Mouse (Mus musculus): ENCODE measurements around the gene Olfr704. TPM values are rescaled to one million over a fixed set of nuclear protein-coding genes. Genes with fewer than 3 reads are reported as not detected.
"Not testable (repeated sequence)": the region's sequence is repeated elsewhere in the genome, so short reads cannot be mapped to it uniquely, and the experiment has no call there.

The Olfr704 gene
- polyA plus RNA-seq (2012; rRNA removed): not detected in 2 replicates

- no peak for DNase-seq (ENCODE audit: low read depth, low spot score)
Observed at GRCm38 (mm10) chr7:106862885-106863284, at the start of gene Olfr704. TSS of gene Olfr704 (plus strand) at chr7:106863185.

- DNase-seq (ENCODE audit: low read depth, low spot score): no peak
- WGBS: 39% methylated on average over 2 of the region's 2 CpGs
Observed at GRCm38 (mm10) chr7:106813829-106814228, 49.2 kb upstream of the Olfr704 start, which contains the start of gene Olfr701. TSS of gene Olfr701 (plus strand) at chr7:106814129.

- 8% methylated on average over 2 of the region's 2 CpGs for WGBS
- peak; percentile 3 for DNase-seq (ENCODE audit: low read depth, low spot score)
Observed at GRCm38 (mm10) chr7:106815775-106816174, 47.2 kb upstream of the Olfr704 start.

GRCm38 (mm10) chr7:106818414-106818813 lies 44.6 kb upstream of the Olfr704 start:
- DNase-seq (ENCODE audit: low read depth, low spot score): no peak

- no peak for DNase-seq (ENCODE audit: low read depth, low spot score)
Observed at GRCm38 (mm10) chr7:106833793-106834192, 29.2 kb upstream of the Olfr704 start, which contains the start of gene Olfr702. TSS of gene Olfr702 (minus strand) at chr7:106833893.

GRCm38 (mm10) chr7:106843060-106843459 lies 19.9 kb upstream of the Olfr704 start, which contains the start of gene Olfr703:
TSS of gene Olfr703 (plus strand) at chr7:106843360.
- whole genome bisulfite sequencing: 34% methylated on average over 2 of the region's 2 CpGs

GRCm38 (mm10) chr7:106876791-106877190 lies 13.8 kb downstream of the Olfr704 start, which contains the start of gene Olfr705:
TSS of gene Olfr705 (minus strand) at chr7:106876891.
- 75% methylated on average over 3 of the region's 3 CpGs for WGBS
- DNase-seq (ENCODE audit: low read depth, low spot score): no peak

More at GRCm38 (mm10) chr7:106843060-106843459, 19.9 kb upstream of the Olfr704 start, which contains the start of gene Olfr703:
- no peak for DNase-seq (ENCODE audit: low read depth, low spot score)

- no peak for DNase-seq (ENCODE audit: low read depth, low spot score)
- 87% methylated on average over 2 of the region's 2 CpGs for WGBS
Observed at GRCm38 (mm10) chr7:106888062-106888461, 25.1 kb downstream of the Olfr704 start, which contains the start of gene Olfr706. TSS of gene Olfr706 (minus strand) at chr7:106888162.

GRCm38 (mm10) chr7:106901141-106901540 lies 38.2 kb downstream of the Olfr704 start, which contains the start of gene Olfr707:
TSS of gene Olfr707 (minus strand) at chr7:106901241.
- not testable (repeated sequence) for DNase-seq (ENCODE audit: low read depth, low spot score)
- WGBS: 85% methylated on average over 3 of the region's 3 CpGs

GRCm38 (mm10) chr7:106907676-106908075 lies 44.7 kb downstream of the Olfr704 start, which contains the start of gene Olfr1532-ps1:
TSS of gene Olfr1532-ps1 (plus strand) at chr7:106908001.
- DNase-seq (ENCODE audit: low read depth, low spot score): no peak
- WGBS: 52% methylated on average over 2 of the region's 2 CpGs

Other genes with a start within 250 kb of the Olfr704 start
- not detected in 2 replicates for gene Olfr693, start 182.6 kb upstream of the Olfr704 start, polyA plus RNA-seq (2012; rRNA removed)
- not detected in 2 replicates for gene Olfr694, start 171.4 kb upstream of the Olfr704 start, polyA plus RNA-seq (2012; rRNA removed)
- gene Olfr695, start 146.8 kb upstream of the Olfr704 start, polyA plus RNA-seq (2012; rRNA removed): not detected in 2 replicates
- gene Olfr697, start 120.7 kb upstream of the Olfr704 start, polyA plus RNA-seq (2012; rRNA removed): not detected in 2 replicates
- not detected in 2 replicates for gene Olfr698, start 107.8 kb upstream of the Olfr704 start, polyA plus RNA-seq (2012; rRNA removed)
- not detected in 2 replicates for gene Olfr699, start 70.0 kb upstream of the Olfr704 start, polyA plus RNA-seq (2012; rRNA removed)
- not detected in 2 replicates for gene Olfr700, start 54.4 kb upstream of the Olfr704 start, polyA plus RNA-seq (2012; rRNA removed)
- gene Olfr701, start 49.1 kb upstream of the Olfr704 start, polyA plus RNA-seq (2012; rRNA removed): not detected in 2 replicates
- not detected in 2 replicates for gene Olfr702, start 29.3 kb upstream of the Olfr704 start, polyA plus RNA-seq (2012; rRNA removed)
- not detected in 2 replicates for gene Olfr703, start 19.8 kb upstream of the Olfr704 start, polyA plus RNA-seq (2012; rRNA removed)
- gene Olfr705, start 13.7 kb downstream of the Olfr704 start, polyA plus RNA-seq (2012; rRNA removed): not detected in 2 replicates
- gene Olfr706, start 25.0 kb downstream of the Olfr704 start, polyA plus RNA-seq (2012; rRNA removed): not detected in 2 replicates
- gene Olfr707, start 38.1 kb downstream of the Olfr704 start, polyA plus RNA-seq (2012; rRNA removed): not detected in 2 replicates
- 0.45 and 0.59 TPM in 2 replicates for gene Olfr1532-ps1, start 44.8 kb downstream of the Olfr704 start, polyA plus RNA-seq (2012; rRNA removed)
- not detected in 2 replicates for gene Olfr709-ps1, start 69.0 kb downstream of the Olfr704 start, polyA plus RNA-seq (2012; rRNA removed)
- gene Olfr710, start 85.1 kb downstream of the Olfr704 start, polyA plus RNA-seq (2012; rRNA removed): not detected in 2 replicates
- gene Olfr6, start 100.8 kb downstream of the Olfr704 start, polyA plus RNA-seq (2012; rRNA removed): not detected in 2 replicates
- not detected in 2 replicates for gene Olfr711, start 112.3 kb downstream of the Olfr704 start, polyA plus RNA-seq (2012; rRNA removed)
- not detected in 2 replicates for gene Olfr2, start 142.9 kb downstream of the Olfr704 start, polyA plus RNA-seq (2012; rRNA removed)
- 0.05 and 0.11 TPM in 2 replicates for gene Olfr713, start 168.0 kb downstream of the Olfr704 start, polyA plus RNA-seq (2012; rRNA removed)
- gene Olfr714, start 207.8 kb downstream of the Olfr704 start, polyA plus RNA-seq (2012; rRNA removed): not detected in 2 replicates
- not detected in 2 replicates for gene Olfr17, start 230.0 kb downstream of the Olfr704 start, polyA plus RNA-seq (2012; rRNA removed)
- not detected in 2 replicates for gene Olfr715b, start 247.2 kb downstream of the Olfr704 start, polyA plus RNA-seq (2012; rRNA removed)

Data from large intestine, adult 2 months (tissue).